23 mouse cellular contexts compared by ENCODE assay signal in the genomic region with DNA sequence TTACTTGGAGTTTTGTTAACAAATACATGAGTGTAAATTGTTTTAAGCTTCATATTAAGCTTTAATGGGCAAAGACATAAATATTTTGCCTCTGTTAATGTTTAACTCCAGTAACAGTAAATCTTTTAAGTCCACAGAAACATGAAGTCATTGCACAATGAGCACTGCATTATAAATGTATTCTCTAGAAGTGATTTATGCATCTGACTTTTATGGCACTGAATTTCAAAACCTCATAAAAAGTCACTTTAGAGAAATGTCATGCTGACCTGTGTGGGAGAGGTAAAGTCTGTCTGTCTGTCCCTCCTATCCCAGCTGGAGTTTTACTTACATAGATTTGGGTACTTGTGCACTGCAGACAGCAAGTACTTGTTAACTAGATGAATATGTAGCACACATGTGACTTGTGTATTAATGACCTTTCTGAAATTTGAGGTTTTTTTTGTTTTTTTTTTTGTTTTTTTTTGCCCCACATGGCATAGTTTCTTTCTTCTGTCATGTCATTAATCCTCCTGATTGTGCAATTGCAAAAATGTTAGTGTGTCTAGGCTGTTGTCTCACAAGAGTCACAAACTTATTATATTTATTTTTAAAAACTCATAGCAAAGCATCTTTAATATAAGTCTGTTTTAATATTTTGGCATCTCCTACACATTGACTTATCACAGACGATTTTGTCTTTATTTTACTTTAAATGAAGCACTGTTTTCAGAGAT.
DNase-seq lines count a peak whose midpoint lies in the region; ATAC-seq and TF ChIP-seq lines count a peak whose summit lies in the region.
"Had no signal": no experiment of that assay in that cellular context is flagged by ENCODE, and none has a peak within 500 bp of the region (broad histone marks: within the 10 kb centered on the region; RNA-seq: fewer than 3 reads in every experiment).

No protein-coding gene starts in this region.

- TF ChIP-seq CTCF in embryonic fibroblast, embryonic 13.5 days (IDR thresholded peaks at IDR 0.05; ENCODE audit: borderline replicate concordance, insufficient read depth, low read length) = no peak

- DNase-seq in NIH3T3 (ENCODE audit: low read depth) = peak; percentile 69
- DNase-seq in Muller cell, postnatal 12 days (ENCODE audit: inconsistent ontology term) = no peak
- DNase-seq in embryo, embryonic 10.5 days (ENCODE audit: low spot score) = no peak
- DNase-seq: adrenal gland, postnatal 14 days; cerebellum, adult 2 months; cerebellum, postnatal 25 days; gastrocnemius, postnatal 36 days; heart, postnatal 36 days; kidney, adult 11 months; left cerebral cortex, postnatal 4 days; right cerebral cortex, postnatal 14 days; thymus, postnatal 36 days had no signal

- no peaks in the 10 kb centered on the region for H3K27me3 ChIP-seq in intestine, embryonic 16.5 days (replicated peaks; ENCODE audit: control insufficient read depth, insufficient read depth, low read length)
- no peaks in the 10 kb centered on the region for H3K27me3 ChIP-seq in stomach, embryonic 16.5 days (ENCODE audit: control insufficient read depth, insufficient read depth, low read length)
- H3K27me3 ChIP-seq: heart, embryonic 15.5 days; hindbrain, embryonic 15.5 days; kidney, embryonic 15.5 days; limb, embryonic 15.5 days; midbrain, embryonic 12.5 days had no signal

- H3K4me2 ChIP-seq in intestine, embryonic 16.5 days (ENCODE audit: low read depth, low read length) = no peak overlapping the region
- no peak overlapping the region for H3K4me2 ChIP-seq in stomach, embryonic 16.5 days (ENCODE audit: low read depth, low read length)
- H3K4me2 ChIP-seq: heart, embryonic 15.5 days; hindbrain, embryonic 15.5 days; kidney, embryonic 15.5 days; limb, embryonic 15.5 days; midbrain, embryonic 12.5 days had no signal

- H3K27ac ChIP-seq in embryonic fibroblast, embryonic 13.5 days (ENCODE audit: insufficient read depth, low read length) = peak overlapping the region; percentile 95
- no peak overlapping the region; the same call in 1 of the 2 replicates for H3K27ac ChIP-seq in intestine, embryonic 16.5 days (ENCODE audit: low read length)
- H3K27ac ChIP-seq in stomach, embryonic 16.5 days (ENCODE audit: low read length) = peak overlapping the region; percentile 55; the same call in 1 of the 2 replicates
- H3K27ac ChIP-seq: heart, embryonic 15.5 days; hindbrain, embryonic 15.5 days; limb, embryonic 15.5 days; midbrain, embryonic 12.5 days had no signal

- H3K4me1 ChIP-seq in embryonic fibroblast, embryonic 13.5 days (ENCODE audit: control insufficient read depth, insufficient read depth, low read length) = peaks cover 17% of the 10 kb centered on the region
- H3K4me1 ChIP-seq in intestine, embryonic 16.5 days (ENCODE audit: control insufficient read depth, insufficient read depth, low read length) = peaks cover 11% of the 10 kb centered on the region
- peaks cover 13% of the 10 kb centered on the region; the same call in 1 of the 2 replicates for H3K4me1 ChIP-seq in stomach, embryonic 16.5 days (ENCODE audit: control insufficient read depth, insufficient read depth, low read length)
- H3K4me1 ChIP-seq: heart, embryonic 15.5 days; hindbrain, embryonic 15.5 days; limb, embryonic 15.5 days; midbrain, embryonic 12.5 days had no signal

- 0 out of 2 replicates have a peak, but pooled peaks have one; percentile 19 for TF ChIP-seq POLR2A in embryonic fibroblast, embryonic 13.5 days (IDR thresholded peaks at IDR 0.05; ENCODE audit: low read depth, low read length)

- H3K36me3 ChIP-seq in intestine, embryonic 16.5 days (ENCODE audit: control insufficient read depth, insufficient read depth, low read length) = no peaks in the 10 kb centered on the region
- no peaks in the 10 kb centered on the region for H3K36me3 ChIP-seq in stomach, embryonic 16.5 days (ENCODE audit: control insufficient read depth, insufficient read depth, low read length)
- H3K36me3 ChIP-seq: heart, embryonic 15.5 days; hindbrain, embryonic 15.5 days; kidney, embryonic 15.5 days; limb, embryonic 15.5 days; midbrain, embryonic 12.5 days had no signal

- H3K9ac ChIP-seq in intestine, embryonic 16.5 days (ENCODE audit: low read depth, low read length) = no peak overlapping the region
- no peak overlapping the region for H3K9ac ChIP-seq in stomach, embryonic 16.5 days (ENCODE audit: low read length)
- H3K9ac ChIP-seq: heart, embryonic 15.5 days; hindbrain, embryonic 15.5 days; kidney, embryonic 15.5 days; limb, embryonic 15.5 days; midbrain, embryonic 12.5 days had no signal

- H3K4me3 ChIP-seq in embryonic fibroblast, embryonic 13.5 days (ENCODE audit: insufficient read depth, low read length) = no peak overlapping the region
- H3K4me3 ChIP-seq in intestine, embryonic 16.5 days (ENCODE audit: low read length) = no peak overlapping the region
- H3K4me3 ChIP-seq in stomach, embryonic 16.5 days (replicated peaks; ENCODE audit: low read length) = no peak overlapping the region
- H3K4me3 ChIP-seq: heart, embryonic 15.5 days; hindbrain, embryonic 15.5 days; kidney, embryonic 15.5 days; limb, embryonic 15.5 days; midbrain, embryonic 12.5 days had no signal

- no peaks in the 10 kb centered on the region for H3K9me3 ChIP-seq in intestine, embryonic 16.5 days (ENCODE audit: control insufficient read depth, low read length)
- H3K9me3 ChIP-seq in stomach, embryonic 16.5 days (replicated peaks; ENCODE audit: control insufficient read depth, low read length) = no peaks in the 10 kb centered on the region
- H3K9me3 ChIP-seq: heart, embryonic 15.5 days; hindbrain, embryonic 15.5 days; kidney, embryonic 15.5 days; limb, embryonic 15.5 days; midbrain, embryonic 12.5 days had no signal

- 52% methylated on average over 1 of the region's 1 CpGs for WGBS in intestine, embryonic 16.5 days
- 39% methylated on average over 1 of the region's 1 CpGs for WGBS in stomach, embryonic 16.5 days

- ATAC-seq in intestine, embryonic 16.5 days = peak; percentile 78
- ATAC-seq in stomach, embryonic 16.5 days (ENCODE audit: insufficient read depth, low FRiP score) = no peak
- ATAC-seq in CD4-positive, CD25-positive, alpha-beta regulatory T cell, adult 4 months = no peak
- ATAC-seq: activated CD4-positive, CD25-positive, alpha-beta regulatory T cell, adult 4 months; forebrain, embryonic 16.5 days had no signal
